Mouse (Mus musculus) CH12.LX (cell line): ENCODE measurements around the gene Ninl.

Source experiments
- CTCF ChIP-seq, 2 experiments: IDR thresholded peaks in 1 of 2; conservative IDR thresholded peaks in 1 of 2; 2 replicates each; pipeline ENCODE4 v1.5.1; 2011 to 2012; ENCODE audit warnings: low read depth in 2 of 2, low read length in 2 of 2, improper control_type of control experiment in 1 of 2, inconsistent platforms in 1 of 2, mild to moderate bottlenecking in 1 of 2, moderate library complexity in 1 of 2
- MYC ChIP-seq: IDR thresholded peaks from 2 replicates; pipeline ENCODE4 v1.6.1; 2011; ENCODE audit warnings: low read depth, mild to moderate bottlenecking, improper control_type of control experiment, low read length
- POLR2A ChIP-seq: IDR thresholded peaks from 2 replicates; pipeline ENCODE4 v1.6.1; 2011; ENCODE audit warnings: low read depth, mild to moderate bottlenecking, improper control_type of control experiment, low read length
- RCOR1 ChIP-seq: conservative IDR thresholded peaks from 2 replicates; pipeline ENCODE4 v1.6.1; 2012; ENCODE audit warnings: low read depth, mild to moderate bottlenecking, inconsistent platforms, low read length, improper control_type of control experiment
- TBP ChIP-seq: conservative IDR thresholded peaks from 2 replicates; pipeline ENCODE4 v1.6.1; 2011; ENCODE audit warnings: low read depth, low read length, improper control_type of control experiment
- TCF12 ChIP-seq: IDR thresholded peaks from 2 replicates; pipeline ENCODE4 v1.6.1; 2014; ENCODE audit warnings: low read depth, mild to moderate bottlenecking, inconsistent platforms, low read length, improper control_type of control experiment
- UBTF ChIP-seq: IDR thresholded peaks from 2 replicates; pipeline ENCODE4 v1.6.1; 2012; ENCODE audit warnings: low read depth, mild to moderate bottlenecking, inconsistent platforms, low read length, improper control_type of control experiment, moderate library complexity
- USF1 ChIP-seq: IDR thresholded peaks from 2 replicates; pipeline ENCODE4 v1.6.1; 2014; ENCODE audit warnings: low read depth, mild to moderate bottlenecking, inconsistent platforms, low read length, improper control_type of control experiment

- TF ChIP-seq CTCF (conservative IDR thresholded peaks at IDR 0.05 in 1 of 2, IDR thresholded peaks at IDR 0.05 in 1 of 2; ENCODE audit: low read depth in 2 of 2, low read length in 2 of 2) (no peak), RCOR1 (no peak; the same call in 1 of the 2 replicates), MYC (0 out of 2 replicates have a peak, but pooled peaks have one; percentile 49), TCF12 (peak; percentile 82), UBTF (peak; percentile 96), TBP (peak; percentile 56; the same call in 1 of the 2 replicates), POLR2A (peak; percentile 90), USF1 (no peak)
These were observed 134.8 kb downstream of the Ninl start, which contains the start of gene Abhd12 for GRCm38 (mm10) chr2:150904272-150904935.
